Mouse (Mus musculus) MEL (cell line): ENCODE data around the gene Smyd1. TPM values are rescaled to one million over a fixed set of nuclear protein-coding genes. Genes with fewer than 3 reads are reported as not detected.

Experiments
- DNase-seq: peaks from one replicate; pipeline ENCODE4 v3.0.0; 2011; ENCODE audit warnings: low read depth, low spot score
- H3K27ac ChIP-seq: 2 replicates; pipeline ENCODE4 v1.5.1; 2012; ENCODE audit warnings: low read depth, mild to moderate bottlenecking, control low read depth, low read length, moderate library complexity; ENCODE audit not compliant: control insufficient read depth
- H3K27me3 ChIP-seq, 2 experiments: fragments of 150-350 bp in 1 of 2; sonication (generic) in 1 of 2; 2 replicates each; pipeline ENCODE4 v1.6.1; 2012; ENCODE audit warnings: low read length in 2 of 2, mild to moderate bottlenecking in 2 of 2, improper control_type of control experiment in 1 of 2, moderate library complexity in 1 of 2; ENCODE audit not compliant: insufficient read depth in 2 of 2, control insufficient read depth in 1 of 2
- H3K36me3 ChIP-seq, 2 experiments: 2 replicates each; pipeline ENCODE4 v1.6.1; 2012 to 2014; ENCODE audit warnings: low read length in 2 of 2, improper control_type of control experiment in 1 of 2, inconsistent platforms in 1 of 2, mild to moderate bottlenecking in 1 of 2; ENCODE audit not compliant: insufficient read depth in 2 of 2, control insufficient read depth in 1 of 2
- H3K4me1 ChIP-seq, 2 experiments: fragments of 150-350 bp in 1 of 2; sonication (generic) in 1 of 2; 2 replicates each; pipeline ENCODE4 v1.6.1; 2012; ENCODE audit warnings: low read length in 2 of 2, improper control_type of control experiment in 1 of 2, mild to moderate bottlenecking in 1 of 2; ENCODE audit not compliant: insufficient read depth in 2 of 2, control insufficient read depth in 1 of 2
- H3K4me3 ChIP-seq, 2 experiments: fragments of 150-350 bp in 1 of 2; sonication (generic) in 1 of 2; 2 replicates each; pipeline ENCODE4 v1.5.1; 2012; ENCODE audit warnings: low read depth in 2 of 2, low read length in 2 of 2, mild to moderate bottlenecking in 2 of 2, moderate library complexity in 2 of 2, control low read depth in 1 of 2, improper control_type of control experiment in 1 of 2; ENCODE audit not compliant: control insufficient read depth in 1 of 2, insufficient read depth in 1 of 2
- H3K79me2 ChIP-seq: 2 replicates; pipeline ENCODE4 v1.6.1; 2012; ENCODE audit warnings: mild to moderate bottlenecking, low read length, moderate library complexity; ENCODE audit not compliant: control insufficient read depth, poor library complexity, insufficient read depth
- H3K9ac ChIP-seq: 2 replicates; pipeline ENCODE4 v1.6.1; 2012; ENCODE audit warnings: low read depth, mild to moderate bottlenecking, control low read depth, low read length, moderate library complexity; ENCODE audit not compliant: control insufficient read depth, poor library complexity, severe bottlenecking
- H3K9me3 ChIP-seq: fragments of 150-350 bp; sonication (generic); replicated peaks from 2 replicates; pipeline ENCODE4 v1.6.1; 2012; ENCODE audit warnings: mild to moderate bottlenecking, low read length, improper control_type of control experiment, moderate library complexity; ENCODE audit not compliant: insufficient read depth
- CHD1 ChIP-seq: IDR thresholded peaks from 2 replicates; pipeline ENCODE4 v1.6.1; 2012; ENCODE audit warnings: low read depth, mild to moderate bottlenecking, inconsistent platforms, low read length, improper control_type of control experiment
- CTCF ChIP-seq, 3 experiments: IDR thresholded peaks in 2 of 3; conservative IDR thresholded peaks in 1 of 3; 2 replicates each; pipeline ENCODE4 v1.5.1; 2011 to 2012; ENCODE audit warnings: low read length in 3 of 3, low read depth in 2 of 3, mild to moderate bottlenecking in 2 of 3, improper control_type of control experiment in 1 of 3, inconsistent platforms in 1 of 3, mixed read lengths in 1 of 3, moderate library complexity in 1 of 3; ENCODE audit not compliant: control insufficient read depth in 1 of 3, insufficient read depth in 1 of 3, poor library complexity in 1 of 3, severe bottlenecking in 1 of 3
- ELF1 ChIP-seq: IDR thresholded peaks from 2 replicates; pipeline ENCODE4 v1.6.1; 2014; ENCODE audit warnings: low read depth, mild to moderate bottlenecking, inconsistent platforms, low read length, improper control_type of control experiment, moderate library complexity
- GABPA ChIP-seq: IDR thresholded peaks from 2 replicates; pipeline ENCODE4 v1.6.1; 2012; ENCODE audit warnings: low read depth, mild to moderate bottlenecking, inconsistent platforms, low read length, improper control_type of control experiment, moderate library complexity
- MAFK ChIP-seq: IDR thresholded peaks from 2 replicates; pipeline ENCODE4 v1.6.1; 2011; ENCODE audit warnings: low read depth, mild to moderate bottlenecking, low read length, improper control_type of control experiment, borderline replicate concordance
- MAZ ChIP-seq: IDR thresholded peaks from 2 replicates; pipeline ENCODE4 v1.6.1; 2012; ENCODE audit warnings: low read depth, mild to moderate bottlenecking, inconsistent platforms, low read length, improper control_type of control experiment
- MEF2A ChIP-seq: IDR thresholded peaks from 2 replicates; pipeline ENCODE4 v1.6.1; 2014; ENCODE audit warnings: low read depth, mild to moderate bottlenecking, inconsistent platforms, low read length, improper control_type of control experiment; ENCODE audit not compliant: poor library complexity, insufficient replicate concordance, severe bottlenecking; ENCODE audit errors: extremely low read depth
- MXI1 ChIP-seq: IDR thresholded peaks from 2 replicates; pipeline ENCODE4 v1.6.1; 2011; ENCODE audit warnings: mild to moderate bottlenecking, low read depth, low read length, improper control_type of control experiment
- MYB ChIP-seq: IDR thresholded peaks from 2 replicates; pipeline ENCODE4 v1.6.1; 2011; ENCODE audit warnings: mild to moderate bottlenecking, low read depth, low read length, improper control_type of control experiment
- RAD21 ChIP-seq: IDR thresholded peaks from 2 replicates; pipeline ENCODE4 v1.6.1; 2011; ENCODE audit warnings: mild to moderate bottlenecking, low read depth, low read length, improper control_type of control experiment
- RCOR1 ChIP-seq: IDR thresholded peaks from 2 replicates; pipeline ENCODE4 v1.6.1; 2012; ENCODE audit warnings: low read depth, mild to moderate bottlenecking, inconsistent platforms, low read length, improper control_type of control experiment
- SMC3 ChIP-seq: IDR thresholded peaks from 2 replicates; pipeline ENCODE4 v1.6.1; 2011; ENCODE audit warnings: low read depth, low read length, improper control_type of control experiment
- TAL1 ChIP-seq: IDR thresholded peaks from 2 replicates; pipeline ENCODE4 v1.6.1; 2012; ENCODE audit warnings: mild to moderate bottlenecking, inconsistent platforms, low read length, moderate library complexity, mixed read lengths
- TBP ChIP-seq: IDR thresholded peaks from 2 replicates; pipeline ENCODE4 v1.8.0; 2011; ENCODE audit warnings: low read depth, low read length, improper control_type of control experiment
- USF1 ChIP-seq: IDR thresholded peaks from 2 replicates; pipeline ENCODE4 v1.6.1; 2014; ENCODE audit warnings: low read depth, mild to moderate bottlenecking, inconsistent platforms, low read length, improper control_type of control experiment, moderate library complexity
- ZNF384 ChIP-seq: IDR thresholded peaks from 2 replicates; pipeline ENCODE4 v1.6.1; 2012; ENCODE audit warnings: low read depth, mild to moderate bottlenecking, inconsistent platforms, low read length, improper control_type of control experiment
- polyA plus RNA-seq, 2 experiments: library from polyadenylated mRNA; stranded (reverse) in 1 of 2; unstranded in 1 of 2; fragments of >175 nt in 1 of 2; fragments of >200 nt in 1 of 2; gene quantifications; 2 replicates each; pipeline versions ENCODE4 v1.2.1 to v1.2.4; 2012; ENCODE audit warnings: low replicate concordance in 2 of 2, low read depth in 1 of 2; ENCODE audit not compliant: insufficient read length in 2 of 2, insufficient read depth in 1 of 2, missing spikeins in 1 of 2
- total RNA-seq: library from RNA; depleted of rRNA; stranded (reverse); fragments of 300-350 nt; gene quantifications from 2 replicates; pipeline ENCODE4 v1.2.3, GENCODE M21; 2012

The Smyd1 gene
- total and polyA plus RNA-seq, 3 experiments = 0.19 TPM; not detected in 2

- no peaks in the 10 kb centered on the region for H3K9me3 ChIP-seq
- no peak overlapping the region for H3K4me3 ChIP-seq
- H3K4me1 ChIP-seq = no peaks in the 10 kb centered on the region
- no peak for DNase-seq
- no peaks in the 10 kb centered on the region for H3K79me2 ChIP-seq
- no peaks in the 10 kb centered on the region for H3K36me3 ChIP-seq
- no peak overlapping the region for H3K9ac ChIP-seq
- peaks cover 4 to 6% of the 10 kb centered on the region in 2 experiments; a peak in 3 of 4 replicates for H3K27me3 ChIP-seq
- TF ChIP-seq MAFK (no peak), CHD1 (no peak), ELF1 (no peak), TBP (no peak), GABPA (no peak), USF1 (no peak), RCOR1 (no peak), MXI1 (no peak), TAL1 (no peak), ZNF384 (no peak)
- H3K27ac ChIP-seq = no peak overlapping the region
These were observed 29.2 kb upstream of the Smyd1 start for GRCm38 (mm10) chr6:71351201-71351600.

GRCm38 (mm10) chr6:71348006-71348405, 26.0 kb upstream of the Smyd1 start:
- no peaks in the 10 kb centered on the region for H3K9me3 ChIP-seq
- TF ChIP-seq CTCF (IDR thresholded peaks at IDR 0.05 in 2 of 3, conservative IDR thresholded peaks at IDR 0.05 in 1 of 3; ENCODE audit: control insufficient read depth in 1 of 3, insufficient read depth in 1 of 3, low read depth in 2 of 3, low read length in 3 of 3, poor library complexity in 1 of 3, severe bottlenecking in 1 of 3) (peak in 2 of 3 experiments; percentile 34 to 38; a peak in 4 of 6 replicates), TBP (no peak), MAZ (no peak), SMC3 (peak; percentile 33), MEF2A (no peak), MYB (no peak), RAD21 (peak; percentile 10)
- H3K4me3 ChIP-seq = no peak overlapping the region
- peak; percentile 19 for DNase-seq
- H3K79me2 ChIP-seq = no peaks in the 10 kb centered on the region
- no peak overlapping the region for H3K27ac ChIP-seq
- no peaks in the 10 kb centered on the region for H3K4me1 ChIP-seq
- no peaks in the 10 kb centered on the region for H3K36me3 ChIP-seq
- H3K27me3 ChIP-seq = peaks cover 0 to 1% of the 10 kb centered on the region in 2 experiments; a peak in 1 of 4 replicates
- H3K9ac ChIP-seq = no peak overlapping the region
